Mouse (Mus musculus) layer of hippocampus, adult 6 months (tissue): Measurements from ENCODE around the gene Adss. TPM values are rescaled to one million over a fixed set of nuclear protein-coding genes. Genes with fewer than 3 reads are reported as not detected.

Experiments used
- long read RNA-seq, 2 experiments: library from polyadenylated mRNA; unstranded; transcript quantifications; one replicate each; pipeline ENCODE4 v2.0.0; 2019 to 2020
- polyA plus RNA-seq: library from polyadenylated mRNA; unstranded; fragments of <200 nt; fragmentation: Nextera tagmentation; gene quantifications from 2 replicates; pipeline ENCODE4 v1.2.3, GENCODE M21; 2021

Gene Adss
- 35.5 and 38.3 TPM in 2 replicates for polyA plus RNA-seq
- long read RNA-seq, experiment 1, transcript Adss-201 (13 exons, 2,771 nt) = major isoform, 91 of 116 reads
- long read RNA-seq, experiment 1, partial matches to known transcripts = 15 of 116 reads
- long read RNA-seq, experiment 1, other reads (novel, unspliced or antisense) = 6 of 116 reads
- long read RNA-seq, experiment 2, transcript Adss-201 (13 exons, 2,771 nt) = major isoform, 442 of 503 reads
- long read RNA-seq, experiment 2, partial matches to known transcripts = 8 of 503 reads
- long read RNA-seq, experiment 2, other reads (novel, unspliced or antisense) = 52 of 503 reads

GRCm38 (mm10) chr1:177796193-177796939 is at the start of gene Adss:
TSS of gene Adss (minus strand) at chr1:177796511.

GRCm38 (mm10) chr1:177729043-177730024 is 67.0 kb downstream of the Adss start, which contains the start of gene 1700016C15Rik:
TSS of gene 1700016C15Rik (plus strand) at chr1:177729814.

Other genes starting within 250 kb of the Adss start
- 0.26 TPM in 2 replicates for gene 1700016C15Rik, start 66.7 kb downstream of the Adss start, polyA plus RNA-seq
- gene Catspere2, start 186.9 kb upstream of the Adss start, polyA plus RNA-seq = 1.2 and 1.6 TPM in 2 replicates